Mouse (Mus musculus): Measurements from ENCODE around the gene Cuedc1.

DNA sequence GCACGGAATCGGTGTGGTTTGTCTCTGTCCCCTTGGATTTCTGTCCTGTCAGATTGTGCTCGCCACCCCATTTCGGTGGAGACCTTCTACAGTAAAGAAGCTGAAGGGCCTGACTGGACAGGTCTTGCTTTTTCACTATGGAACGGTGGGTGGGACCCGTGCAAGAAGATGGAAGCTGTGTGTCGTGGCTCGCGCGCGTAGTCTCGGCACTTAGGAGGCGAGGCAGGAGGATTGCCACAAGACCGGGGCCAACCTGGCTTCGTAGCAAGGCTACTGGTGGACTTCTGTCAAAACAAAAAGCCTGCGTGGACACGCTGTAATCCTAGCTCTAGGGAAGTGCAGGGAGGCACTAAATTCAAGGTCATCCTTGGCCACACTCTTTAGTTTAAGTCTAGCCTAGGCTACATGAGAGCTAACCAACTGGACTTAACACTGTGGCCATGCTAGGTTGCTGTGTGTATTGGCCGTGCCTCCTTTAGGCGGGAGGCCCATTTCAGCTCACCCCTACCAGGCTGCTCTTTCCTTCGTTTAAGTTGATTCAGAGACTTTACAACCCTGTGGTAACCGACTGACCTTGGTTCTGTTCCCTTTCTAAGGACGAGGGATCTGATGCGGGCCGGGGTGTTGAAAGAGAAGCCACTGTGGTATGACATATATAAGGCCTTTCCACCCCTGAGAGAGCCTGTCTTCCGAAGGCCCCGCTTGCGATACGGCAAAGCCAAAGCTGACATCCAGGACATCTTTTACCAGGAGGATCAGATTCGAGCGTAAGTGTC, 106.9 kb downstream of the Cuedc1 start:
- TF ChIP-seq CTCF (IDR thresholded peaks at IDR 0.05; ENCODE audit: extremely low read depth, insufficient read depth, insufficient read length, insufficient replicate concordance): no peak
- no peak for TF ChIP-seq POLR2A (IDR thresholded peaks at IDR 0.05; ENCODE audit: low read depth, low read length)

All from spleen, adult 2 months (tissue).